Comparison of ENCODE assay signal across 20 mouse cellular contexts in the genomic region with DNA sequence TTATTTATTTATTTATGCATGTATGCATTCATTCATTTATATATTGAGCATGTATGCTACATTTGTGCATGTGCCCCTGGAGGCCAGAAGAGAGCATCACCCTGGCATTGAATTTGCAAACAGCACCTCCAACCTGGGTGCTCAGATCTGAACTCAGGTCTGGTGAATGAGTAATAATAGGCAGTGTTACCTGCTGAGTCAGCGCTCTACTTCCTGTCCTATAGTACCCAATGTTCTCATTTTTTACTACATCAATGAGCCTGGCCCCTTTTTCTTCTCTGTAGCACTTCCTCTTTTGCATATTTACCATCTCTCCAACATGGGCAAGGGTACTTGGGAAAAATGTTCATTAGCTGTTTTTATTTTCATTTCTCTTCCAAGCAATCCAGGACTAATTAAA.
DNase-seq lines count a peak whose midpoint lies in the region; ATAC-seq and TF ChIP-seq lines count a peak whose summit lies in the region.
"Had no signal": no experiment of that assay in that cellular context is flagged by ENCODE, and none has a peak within 500 bp of the region (broad histone marks: within the 10 kb centered on the region; RNA-seq: fewer than 3 reads in every experiment).

No protein-coding gene starts in this region.

- TF ChIP-seq CTCF in CH12.LX (conservative IDR thresholded peaks at IDR 0.05 in 1 of 2, IDR thresholded peaks at IDR 0.05 in 1 of 2; ENCODE audit: low read depth in 2 of 2, low read length in 2 of 2), result no peak
- TF ChIP-seq CTCF in stomach, postnatal 0 days (IDR thresholded peaks at IDR 0.05; ENCODE audit: low read depth), result no peak

- H3K9me3 ChIP-seq in CH12.LX (replicated peaks; ENCODE audit: low read length), result no peaks in the 10 kb centered on the region
- no peaks in the 10 kb centered on the region for H3K9me3 ChIP-seq in ES-E14 (ENCODE audit: control insufficient read depth, insufficient read depth, low read depth, low read length)
- no peaks in the 10 kb centered on the region for H3K9me3 ChIP-seq in stomach, postnatal 0 days (ENCODE audit: control insufficient read depth, low read length)

- ATAC-seq in stomach, postnatal 0 days (ENCODE audit: low FRiP score, low TSS enrichment), result no peak
- ATAC-seq: activated CD4-positive, CD25-positive, alpha-beta regulatory T cell, adult 4 months; CD4-positive, CD25-positive, alpha-beta regulatory T cell, adult 4 months; Patski had no signal

- dilution Hi-C loops in CH12.LX (cut with MboI; ENCODE audit: extremely low pct_ligation_motif_present, extremely low pct_unique_long_range_greater_than_20kb, low sequenced_read_pairs), result no loop called here

- WGBS in stomach, postnatal 0 days, result 82% methylated on average over 1 of the region's 1 CpGs

- no peak overlapping the region for H3K4me3 ChIP-seq in CH12.LX (replicated peaks in 1 of 3; ENCODE audit: low read depth in 2 of 3, low read length in 2 of 3, poor library complexity in 1 of 3)
- no peak overlapping the region for H3K4me3 ChIP-seq in ES-E14 (ENCODE audit: insufficient read depth in 1 of 2, low read depth in 1 of 2, low read length in 2 of 2, poor library complexity in 1 of 2, severe bottlenecking in 1 of 2)
- H3K4me3 ChIP-seq in stomach, postnatal 0 days (ENCODE audit: low read depth, low read length), result no peak overlapping the region

- no peak overlapping the region for H3K4me2 ChIP-seq in CH12.LX (ENCODE audit: insufficient read depth, low read depth, poor library complexity, severe bottlenecking)
- no peak overlapping the region for H3K4me2 ChIP-seq in stomach, postnatal 0 days (replicated peaks; ENCODE audit: low read depth)

- no peak for TF ChIP-seq RAD21 in CH12.LX (IDR thresholded peaks at IDR 0.05; ENCODE audit: low read depth, low read length)

- no peaks in the 10 kb centered on the region for H3K27me3 ChIP-seq in CH12.LX (replicated peaks)
- H3K27me3 ChIP-seq in stomach, postnatal 0 days (ENCODE audit: control insufficient read depth, insufficient read depth, low read length), result no peaks in the 10 kb centered on the region
- H3K27me3 ChIP-seq: Patski had no signal

- H3K27ac ChIP-seq in CH12.LX (ENCODE audit: insufficient read depth, low read depth) (no peak overlapping the region), ES-E14 (ENCODE audit: insufficient read depth, low read depth, low read length, poor library complexity, severe bottlenecking) (no peak overlapping the region)
- no peak overlapping the region for H3K27ac ChIP-seq in stomach, postnatal 0 days (replicated peaks)

- peaks cover 0 to 3% of the 10 kb centered on the region in 2 experiments; a peak in 1 of 4 replicates for H3K4me1 ChIP-seq in CH12.LX (ENCODE audit: control insufficient read depth in 1 of 2, insufficient read depth in 2 of 2)
- H3K4me1 ChIP-seq in ES-E14 (ENCODE audit: control insufficient read depth in 2 of 2, insufficient read depth in 2 of 2, low read length in 2 of 2, poor library complexity in 1 of 2), result no peaks in the 10 kb centered on the region
- no peaks in the 10 kb centered on the region for H3K4me1 ChIP-seq in stomach, postnatal 0 days (replicated peaks; ENCODE audit: control insufficient read depth, insufficient read depth)

- no peak overlapping the region for H3K9ac ChIP-seq in CH12.LX (ENCODE audit: insufficient read depth, low read depth)
- H3K9ac ChIP-seq in ES-E14 (ENCODE audit: insufficient read depth, low read depth, low read length, poor library complexity, severe bottlenecking), result no peak overlapping the region
- no peak overlapping the region for H3K9ac ChIP-seq in stomach, postnatal 0 days (ENCODE audit: low read length)

- no peaks in the 10 kb centered on the region for H3K36me3 ChIP-seq in CH12.LX (replicated peaks in 1 of 2; ENCODE audit: control insufficient read depth in 1 of 2, insufficient read depth in 1 of 2, low read length in 1 of 2)
- H3K36me3 ChIP-seq in ES-E14 (ENCODE audit: control insufficient read depth, insufficient read depth, low read length, poor library complexity, severe bottlenecking), result no peaks in the 10 kb centered on the region
- no peaks in the 10 kb centered on the region for H3K36me3 ChIP-seq in stomach, postnatal 0 days (ENCODE audit: control insufficient read depth, insufficient read depth, low read length)
- H3K36me3 ChIP-seq: G1E had no signal

- in situ Hi-C loops in CH12.LX (cut with MboI; ENCODE audit: low pct_ligation_motif_present, low pct_unique_long_range_greater_than_20kb, low sequenced_read_pairs) (no loop called here), ES-E14 (cut with MboI; ENCODE audit: low sequenced_read_pairs in 2 of 2, unreplicated experiment in 2 of 2) (no loop called here)

- TF ChIP-seq EP300 in CH12.LX (IDR thresholded peaks at IDR 0.05; ENCODE audit: low read length), result no peak
- TF ChIP-seq EP300 in stomach, postnatal 0 days (optimal IDR thresholded peaks at IDR 0.05), result no peak

- no peak for TF ChIP-seq POLR2A in CH12.LX (IDR thresholded peaks at IDR 0.05; ENCODE audit: low read depth, low read length)

- H3K79me2 ChIP-seq in CH12.LX (replicated peaks; ENCODE audit: control insufficient read depth, extremely low read depth, insufficient read depth, poor library complexity, severe bottlenecking), result no peaks in the 10 kb centered on the region

- DNase-seq in CH12.LX (ENCODE audit: extremely low read depth), result peak; percentile 32
- DNase-seq in ES-E14 (ENCODE audit: low read depth, low spot score), result no peak
- no peak for DNase-seq in urinary bladder, postnatal 4 days (ENCODE audit: low spot score in 2 of 2)
- DNase-seq in stomach, postnatal 0 days (ENCODE audit: low spot score), result no peak
- DNase-seq: adrenal gland, adult 2 months; adrenal gland, adult 8-10 months; adrenal gland, postnatal 10 days; adrenal gland, postnatal 14 days; adrenal gland, postnatal 25 days; adrenal gland, postnatal 36 days; B cell, adult 2 months; cerebellum, adult 11 months; cerebellum, adult 11-12 months; cerebellum, adult 18-20 months; cerebellum, adult 2 months; cerebellum, adult 8-10 months had no signal

TF ChIP-seq in CH12.LX, 34 proteins besides CTCF, POLR2A, EP300 and RAD21:
- TF ChIP-seq MAX (IDR thresholded peaks at IDR 0.05; ENCODE audit: low read length) (no peak), MAZ (IDR thresholded peaks at IDR 0.05; ENCODE audit: low read depth, low read length) (no peak), MYC (IDR thresholded peaks at IDR 0.05; ENCODE audit: low read depth, low read length) (no peak), CHD2 (IDR thresholded peaks at IDR 0.05; ENCODE audit: low read length) (no peak), PAX5 (IDR thresholded peaks at IDR 0.05; ENCODE audit: low read length) (no peak), ZC3H11A (IDR thresholded peaks at IDR 0.05; ENCODE audit: low read depth, low read length) (no peak), BHLHE40 (IDR thresholded peaks at IDR 0.05; ENCODE audit: low read depth, low read length) (no peak), MAFK (IDR thresholded peaks at IDR 0.05; ENCODE audit: insufficient replicate concordance, low read length) (peak; percentile 75)

TF ChIP-seq in ES-E14, 5 proteins besides CTCF, POLR2A, EP300 and RAD21:
- TF ChIP-seq CHD2 (IDR thresholded peaks at IDR 0.05; ENCODE audit: low read depth, low read length) (no peak), MAFK (IDR thresholded peaks at IDR 0.05; ENCODE audit: insufficient read depth, low read depth, low read length) (peak; percentile 60; the same call in 1 of the 2 replicates)
TF ChIP-seq in ES-E14: peak in this region for 1.
